Mouse (Mus musculus): ENCODE measurements around the gene Nt5dc2.

The Nt5dc2 gene

DNA sequence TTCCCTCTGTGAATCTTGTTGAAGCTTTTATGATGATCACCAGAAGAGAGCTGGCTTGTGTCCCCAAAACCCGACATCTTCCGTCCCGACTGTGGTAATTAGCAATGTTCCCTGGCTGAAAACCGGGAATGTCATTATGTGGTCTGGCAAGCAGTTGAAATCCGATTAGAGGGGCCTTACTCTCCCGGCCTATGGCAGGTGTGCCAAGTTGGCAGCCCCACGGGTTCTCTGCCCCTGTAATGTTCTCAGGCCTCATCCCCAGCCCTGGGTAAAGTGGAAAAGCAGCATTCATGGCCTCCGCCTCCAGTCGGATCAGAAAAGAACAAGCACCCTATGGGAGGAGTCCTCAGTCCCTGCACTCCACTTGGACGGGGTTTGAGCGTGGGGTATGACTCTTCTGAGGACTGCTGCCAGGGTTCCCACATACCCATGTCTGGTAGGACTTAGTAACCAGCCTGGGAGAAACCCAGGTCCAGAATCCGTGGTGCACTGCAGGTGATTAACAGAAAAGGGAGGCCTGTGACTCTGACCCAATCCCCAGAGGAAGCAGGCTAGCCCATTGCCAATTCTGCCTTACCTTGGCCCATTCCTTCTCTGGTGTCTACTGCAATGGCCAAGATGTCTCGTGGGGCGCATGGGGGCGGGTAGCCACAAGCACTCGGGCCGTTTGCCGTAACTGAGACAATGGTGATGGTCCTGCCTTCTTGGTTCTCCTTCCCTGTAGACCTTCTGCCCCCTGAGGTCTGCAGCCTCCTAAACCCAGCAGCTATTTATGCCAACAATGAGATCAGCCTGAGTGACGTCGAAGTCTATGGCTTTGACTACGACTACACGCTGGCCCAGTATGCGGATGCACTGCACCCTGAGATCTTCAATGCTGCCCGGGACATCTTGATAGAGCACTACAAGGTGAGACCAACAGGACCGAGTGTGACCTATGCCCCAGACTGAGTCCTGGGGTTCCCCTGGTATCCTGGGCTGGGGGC lies 3.5 kb downstream of the Nt5dc2 start:
- no peak for DNase-seq (ENCODE audit: low spot score)

- DNase-seq (ENCODE audit: low spot score) = no peak
These were observed 4.9 kb downstream of the Nt5dc2 start for GRCm38 (mm10) chr14:31135495-31136410.

DNA sequence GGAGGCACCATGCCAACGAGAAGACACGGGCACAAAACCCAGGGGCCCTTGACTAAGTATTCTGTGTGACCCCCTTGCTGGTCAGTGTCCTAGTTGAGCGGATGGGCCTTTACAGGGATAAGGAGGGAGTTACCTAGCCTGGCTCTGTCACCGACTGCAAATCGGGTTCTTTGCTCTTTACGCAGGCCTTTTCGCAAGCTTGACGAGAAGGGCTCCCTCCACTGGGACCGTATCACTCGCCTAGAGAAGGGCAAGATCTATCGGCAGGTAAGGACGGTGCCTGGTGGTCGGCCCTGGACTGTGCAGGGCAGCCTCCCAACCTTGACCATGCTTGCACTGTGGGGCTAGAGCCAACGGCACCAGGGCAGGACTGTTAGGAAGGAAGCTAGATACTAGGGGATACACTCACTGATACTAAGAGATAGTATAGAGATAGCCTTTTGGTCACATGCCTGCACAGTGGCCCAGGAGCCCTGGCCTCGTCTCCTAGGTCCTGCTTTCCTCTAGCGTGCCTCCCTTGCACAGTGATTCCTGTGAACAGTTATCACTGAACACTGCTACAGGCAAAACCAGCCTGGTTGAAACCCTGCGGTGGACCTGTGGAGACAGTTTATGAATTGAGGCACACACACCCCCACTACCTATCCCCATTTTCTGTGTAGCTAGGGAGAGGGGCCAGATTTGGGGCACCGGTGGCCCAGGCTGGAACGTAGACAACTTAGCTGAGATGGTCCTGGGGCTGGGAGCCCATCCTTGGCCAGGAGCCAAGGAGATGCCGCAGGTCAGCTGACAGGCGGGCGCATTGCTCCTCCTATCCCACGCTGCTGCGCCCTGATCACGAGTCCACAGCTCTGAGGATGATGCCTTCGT lies 5.8 kb downstream of the Nt5dc2 start:
- no peak for DNase-seq (ENCODE audit: low spot score)

DNA sequence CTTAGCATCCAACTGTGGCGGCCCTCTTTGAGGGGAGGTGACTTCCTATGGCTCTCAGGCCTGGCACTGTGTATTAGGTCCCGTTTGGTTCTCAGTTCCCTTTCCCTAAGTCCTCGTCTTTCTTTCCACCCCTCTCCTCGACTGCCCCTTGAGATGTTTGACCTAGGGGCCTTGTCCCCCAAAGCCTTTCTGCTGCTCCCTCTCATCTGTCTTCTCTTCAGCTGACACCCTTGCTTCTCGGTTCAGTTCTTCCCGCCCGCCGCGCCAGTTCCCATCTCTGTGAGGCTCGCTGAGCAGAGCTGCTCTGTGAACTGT lies 6.4 kb downstream of the Nt5dc2 start:
- DNase-seq (ENCODE audit: low spot score) = no peak

GRCm38 (mm10) chr14:31137791-31138190 lies 6.9 kb downstream of the Nt5dc2 start:
- no peak for DNase-seq (ENCODE audit: low spot score)

- no peak for DNase-seq (ENCODE audit: low spot score)
These were observed 7.5 kb downstream of the Nt5dc2 start for GRCm38 (mm10) chr14:31138219-31138896.

DNA sequence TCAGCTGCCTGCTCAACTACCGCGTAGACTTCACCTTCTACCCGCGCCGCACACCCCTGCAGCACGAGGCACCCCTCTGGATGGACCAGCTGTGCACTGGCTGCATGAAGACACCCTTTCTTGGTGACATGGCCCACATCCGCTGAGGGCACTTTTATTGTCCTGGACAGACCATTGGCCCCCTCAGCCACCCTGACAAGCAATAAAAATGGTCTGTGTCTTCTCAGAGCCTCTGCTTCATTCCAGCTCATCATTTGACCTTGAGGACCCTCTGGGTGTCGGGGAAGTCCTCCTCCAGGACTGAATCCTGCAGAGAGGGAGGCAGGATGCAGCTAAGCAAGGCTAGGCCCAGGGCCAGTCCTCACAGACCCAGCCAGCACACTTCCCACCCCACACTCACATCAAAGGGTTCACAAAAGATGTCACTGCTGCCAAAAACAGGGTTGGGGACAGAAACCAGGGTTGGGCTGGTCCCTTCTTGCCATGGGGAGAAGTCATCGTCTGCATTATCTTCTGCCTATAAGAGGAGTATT lies 8.1 kb downstream of the Nt5dc2 start:
- DNase-seq (ENCODE audit: low spot score) = no peak

DNA sequence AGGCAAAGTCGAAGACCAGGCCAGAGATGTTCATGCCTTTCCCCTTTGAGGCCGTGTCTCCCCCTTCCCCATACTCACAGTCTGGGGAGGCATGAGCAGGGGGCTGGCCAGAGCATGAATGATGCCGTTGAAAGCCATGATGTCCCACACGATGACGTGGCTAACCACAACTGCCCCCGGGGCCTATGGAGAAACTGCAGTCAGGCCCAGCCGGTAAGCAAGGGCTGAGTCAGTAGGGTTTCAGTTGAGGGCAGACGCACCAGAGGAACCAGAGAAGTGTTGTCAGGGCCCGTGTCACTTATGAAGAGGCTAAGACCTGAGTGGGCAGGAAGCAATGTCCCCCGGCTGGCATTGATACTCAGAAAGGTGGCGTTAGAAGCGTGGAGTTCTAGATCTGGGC lies 8.8 kb downstream of the Nt5dc2 start:
- no peak for DNase-seq (ENCODE audit: low spot score)

DNA sequence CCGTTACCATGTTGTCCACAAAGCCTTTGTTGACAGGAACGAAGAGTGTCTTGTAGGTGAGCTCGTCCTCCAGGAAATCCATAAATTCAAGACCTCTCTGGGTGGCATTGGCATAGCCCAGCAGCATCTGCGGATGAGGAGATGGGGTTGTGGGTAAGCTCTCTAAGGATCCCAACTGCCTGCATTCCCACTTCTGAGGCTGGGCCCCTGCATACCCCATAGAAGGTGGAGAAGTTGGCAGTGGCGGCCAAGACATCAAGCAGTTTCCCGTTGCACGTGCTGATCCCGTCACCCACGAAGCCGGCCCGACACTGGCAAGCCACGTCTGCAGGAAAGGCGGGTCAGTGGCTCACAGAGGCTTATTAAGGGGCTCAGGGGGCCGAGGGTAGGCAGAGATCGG lies 9.3 kb downstream of the Nt5dc2 start:
- DNase-seq (ENCODE audit: low spot score) = no peak

- no peak for DNase-seq (ENCODE audit: low spot score)
These were observed 10.2 kb downstream of the Nt5dc2 start for GRCm38 (mm10) chr14:31141011-31141410.

- DNase-seq (ENCODE audit: low spot score) = no peak
These were observed 14.8 kb downstream of the Nt5dc2 start for GRCm38 (mm10) chr14:31145694-31146093.

DNA sequence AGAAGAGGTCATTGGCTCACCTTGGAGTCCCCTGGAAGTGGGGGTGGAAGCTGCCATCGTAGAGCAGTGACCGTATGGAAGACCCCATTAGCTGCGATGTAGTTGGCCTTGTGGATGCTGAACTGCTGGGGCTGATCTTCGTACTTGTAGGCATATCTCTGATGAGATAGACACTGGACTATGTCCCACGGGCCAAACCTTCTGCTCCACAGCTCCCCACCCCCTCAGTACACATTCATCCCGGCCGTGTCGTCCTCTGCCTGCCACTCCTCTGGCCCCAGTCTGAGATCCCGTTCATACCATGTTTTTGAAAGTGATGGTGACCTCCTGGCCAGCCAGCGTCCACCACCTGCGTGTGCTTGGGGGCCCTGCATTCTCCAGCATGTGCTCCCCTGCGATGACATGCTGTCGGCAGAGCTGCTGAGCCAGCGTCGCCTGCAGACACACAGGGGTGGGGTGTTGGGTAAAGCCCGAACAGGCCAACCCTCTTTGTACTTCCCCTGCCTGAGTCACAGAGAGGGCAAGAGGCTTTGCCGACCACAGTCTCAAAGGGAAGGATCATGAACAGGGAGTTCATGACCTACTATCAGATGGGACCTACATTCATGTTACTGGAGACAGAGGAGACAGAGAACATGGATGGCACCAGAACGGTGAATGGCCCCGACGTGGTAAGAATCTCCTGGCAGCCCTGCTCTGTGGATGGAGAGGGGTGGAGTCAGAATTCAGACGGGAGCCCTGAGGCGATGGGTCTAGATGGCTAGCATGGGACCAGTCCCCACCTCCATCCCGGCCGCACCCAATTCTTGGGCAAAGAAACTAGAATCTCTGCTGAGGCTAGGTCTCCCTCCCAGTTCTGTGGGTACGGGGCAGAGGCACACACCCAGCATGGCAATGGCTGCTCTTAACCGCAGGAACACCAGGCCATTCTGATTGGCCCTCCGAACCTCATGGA lies 29.6 kb downstream of the Nt5dc2 start:
- DNase-seq (ENCODE audit: low spot score) = no peak

DNA sequence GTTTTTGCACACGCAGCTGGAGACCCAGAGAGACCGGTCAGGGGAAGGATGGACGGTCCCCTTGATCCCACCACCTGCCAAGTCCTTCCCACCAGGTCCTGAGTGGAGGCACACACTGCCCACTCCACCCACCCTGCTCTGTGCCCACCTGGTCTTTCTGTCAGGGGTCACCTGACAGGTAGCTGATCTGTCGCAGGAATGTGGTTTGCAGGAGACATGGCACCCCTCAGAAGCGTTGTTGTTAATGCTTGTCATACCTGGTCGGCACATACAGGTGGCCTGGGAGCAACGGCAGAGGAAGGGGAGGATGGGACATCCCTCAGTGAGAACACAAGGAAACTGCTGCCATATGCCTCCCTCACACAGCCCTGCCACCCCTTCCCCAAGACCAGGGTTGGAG lies 30.3 kb downstream of the Nt5dc2 start:
- DNase-seq (ENCODE audit: low spot score) = no peak

DNA sequence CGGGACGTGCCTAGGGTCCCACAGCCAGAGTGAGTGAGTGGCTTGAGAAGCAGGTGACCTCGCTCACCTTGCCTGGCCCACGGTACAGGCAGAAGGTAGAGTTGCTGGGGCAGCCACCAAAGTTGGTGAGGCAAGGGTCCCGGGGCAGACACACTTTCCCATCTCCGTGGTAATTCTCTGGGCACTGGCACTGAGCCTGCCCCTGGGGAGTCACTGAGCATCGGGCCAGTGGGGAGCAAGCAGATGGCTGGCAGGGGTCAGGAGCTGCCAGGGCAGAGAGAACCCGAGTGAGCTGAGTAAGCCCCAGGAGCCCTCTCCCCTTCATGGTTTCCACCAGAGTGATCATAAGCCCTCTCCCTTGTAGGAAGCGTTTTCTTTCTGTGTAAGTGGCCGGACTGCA lies 30.8 kb downstream of the Nt5dc2 start:
- no peak for DNase-seq (ENCODE audit: low spot score)

DNA sequence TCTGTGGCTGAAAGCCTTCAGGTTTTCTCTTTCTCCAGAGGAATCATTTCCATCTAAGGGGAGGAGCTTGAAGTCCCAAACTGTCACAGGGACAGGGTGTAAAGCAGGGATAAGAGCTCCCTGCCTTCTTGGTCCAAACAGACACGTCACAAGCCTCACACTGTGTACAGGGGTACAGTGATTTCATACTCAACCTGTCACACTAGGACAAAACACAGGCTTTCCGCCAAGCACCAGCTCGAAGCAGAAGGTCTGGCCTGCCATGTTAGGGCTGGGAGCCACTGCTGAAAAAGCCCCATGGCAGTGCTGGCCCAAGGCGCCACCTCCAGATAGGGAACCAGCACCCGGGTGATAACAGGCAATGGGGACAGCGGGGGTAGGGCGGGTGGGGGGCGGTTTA lies 33.2 kb downstream of the Nt5dc2 start:
- no peak for DNase-seq (ENCODE audit: low spot score)

DNA sequence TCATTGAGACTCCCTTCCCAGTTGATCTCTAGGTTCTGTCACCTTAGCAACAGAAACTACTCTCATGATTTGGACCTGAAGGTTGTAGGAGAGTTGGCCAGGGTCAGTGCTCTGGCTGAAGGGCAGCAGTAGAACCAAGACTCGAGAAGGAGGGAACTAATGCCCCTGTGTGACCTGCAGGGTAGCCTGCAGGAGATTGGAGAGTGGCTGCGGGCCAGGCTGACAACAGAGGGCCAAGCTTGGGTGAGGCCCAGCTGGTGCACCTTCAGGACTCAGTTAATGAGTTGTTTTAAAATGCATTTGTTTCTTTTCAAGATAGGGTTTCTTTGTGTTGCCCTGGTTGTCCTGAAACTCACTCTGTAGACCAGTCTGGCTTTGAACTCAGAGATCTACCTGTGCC lies 34.2 kb downstream of the Nt5dc2 start:
- DNase-seq (ENCODE audit: low spot score) = no peak

GRCm38 (mm10) chr14:31165458-31165857 lies 34.6 kb downstream of the Nt5dc2 start:
- DNase-seq (ENCODE audit: low spot score) = no peak

DNA sequence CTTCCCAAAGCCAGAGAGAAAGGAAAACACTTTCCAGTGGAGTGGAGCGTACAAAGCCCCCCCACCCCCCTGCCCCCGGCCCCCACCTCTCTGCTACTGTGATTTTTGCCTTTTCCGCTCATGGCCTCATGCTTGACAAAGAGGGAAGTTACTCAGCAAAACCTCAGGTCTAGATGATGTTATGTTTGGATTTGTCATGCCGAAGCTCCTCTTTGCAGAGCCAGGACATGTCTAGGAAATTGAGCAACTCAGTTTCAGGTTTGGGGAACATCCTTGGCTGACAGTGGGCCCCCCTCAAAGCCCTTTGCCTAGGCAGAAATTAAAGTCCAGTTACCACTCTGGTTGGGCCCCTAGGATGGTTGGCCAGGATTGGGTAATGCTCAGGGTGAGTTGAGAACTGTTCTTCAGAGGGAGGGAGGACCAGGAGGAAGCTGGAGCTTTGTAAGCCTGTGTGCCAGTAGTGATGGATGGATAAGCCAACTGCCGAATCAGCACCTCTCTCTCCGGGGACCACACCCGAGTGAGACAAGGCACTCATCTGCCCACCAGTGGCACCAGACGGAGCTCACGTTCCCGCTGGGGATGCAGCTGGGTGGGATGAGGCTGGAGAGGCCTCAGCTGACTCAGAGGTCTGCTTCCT lies 35.3 kb downstream of the Nt5dc2 start:
- DNase-seq (ENCODE audit: low spot score) = peak; percentile 10

DNA sequence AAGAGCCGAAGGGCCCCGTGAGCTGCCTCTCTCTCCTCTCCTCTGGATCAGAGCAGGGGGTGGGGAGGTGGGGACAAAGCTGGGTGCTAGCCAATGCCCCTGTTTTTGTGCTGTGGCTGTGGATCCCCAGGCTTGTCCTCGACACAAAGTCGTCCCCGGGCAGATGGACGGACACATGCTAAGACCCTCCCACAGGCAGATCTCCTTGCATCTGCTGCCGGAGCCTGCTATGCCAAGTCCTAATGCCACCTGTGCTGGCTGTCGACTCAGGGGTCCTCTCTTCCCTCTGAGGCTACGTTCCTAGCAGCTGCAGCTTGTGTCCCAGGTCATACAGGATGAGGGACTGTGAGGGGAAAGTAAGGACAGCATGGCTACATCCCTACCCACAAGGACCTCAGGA lies 36.0 kb downstream of the Nt5dc2 start:
- DNase-seq (ENCODE audit: low spot score) = no peak

- no peak for DNase-seq (ENCODE audit: low spot score)
These were observed 37.6 kb downstream of the Nt5dc2 start, which contains the start of gene Stab1 for GRCm38 (mm10) chr14:31168425-31168824. Gene Stab1, minus strand, starts transcription at chr14:31168641.

All from c-Kit-positive CD71-positive TER-119-positive erythroid progenitor cells, embryonic 14.5 days (primary cell).